In the genomic region with DNA sequence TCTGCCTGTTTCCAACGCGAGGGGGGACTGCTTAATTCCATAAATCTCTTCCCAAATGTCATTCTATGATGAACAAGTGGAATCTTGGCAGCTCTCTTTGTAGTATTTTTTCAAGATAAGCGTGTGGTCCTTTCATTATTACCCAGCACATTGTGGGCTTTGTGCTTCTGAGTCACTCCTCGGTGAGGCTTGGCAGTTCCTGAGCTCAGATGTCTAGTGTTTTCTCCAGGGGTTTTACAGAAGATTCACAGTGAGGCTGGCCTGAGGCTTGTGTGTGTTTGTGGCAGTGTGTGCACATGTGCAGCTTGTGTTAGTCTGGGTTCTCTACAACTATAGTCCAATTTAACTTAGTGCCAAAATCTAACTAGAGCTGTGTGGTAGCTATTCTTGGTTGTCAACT, we compare ENCODE assay signal across 20 mouse cellular contexts. TPM values are rescaled to one million over a fixed set of nuclear protein-coding genes. Genes with fewer than 3 reads are reported as not detected.
"Had no signal": no experiment of that assay in that cellular context is flagged by ENCODE, and none has a peak within 500 bp of the region (broad histone marks: within the 10 kb centered on the region; RNA-seq: fewer than 3 reads in every experiment).

No protein-coding gene starts in this region.

- H3K36me3 ChIP-seq: limb, embryonic 13.5 days; liver, embryonic 15.5 days; midbrain, embryonic 13.5 days; neural tube, embryonic 15.5 days had no signal

- H3K4me3 ChIP-seq: limb, embryonic 13.5 days; liver, embryonic 15.5 days; midbrain, embryonic 13.5 days; neural tube, embryonic 15.5 days had no signal

- DNase-seq: kidney, adult 8-10 months; kidney, postnatal 36 days; layer of hippocampus, adult 9-11 months; layer of hippocampus, postnatal 36 days; left cerebral cortex, postnatal 4 days; lung, adult 2 months; lung, postnatal 36 days had no signal

- H3K27me3 ChIP-seq: limb, embryonic 13.5 days; liver, embryonic 15.5 days; midbrain, embryonic 13.5 days; neural tube, embryonic 15.5 days had no signal

- ATAC-seq: lung, postnatal 0 days; midbrain, embryonic 13.5 days had no signal

RNA-seq across cellular contexts. Expression of gene Rd3l, which starts 46.3 kb away (rescaled TPM):
- total RNA-seq: layer of hippocampus, postnatal 36 days; left cerebral cortex, adult 8-10 months; left cerebral cortex, postnatal 4 days; liver, adult 2 months; megakaryocyte progenitor cell, adult 5-6 weeks had no signal
- polyA plus RNA-seq: kidney, postnatal 0 days; limb, embryonic 13.5 days; liver, adult 2 months; liver, embryonic 15.5 days; lung, adult 2 months; lung, postnatal 0 days; midbrain, embryonic 13.5 days; midbrain, postnatal 0 days; neural tube, embryonic 11.5 days; neural tube, embryonic 15.5 days; small intestine, adult 2 months; stomach, embryonic 16.5 days had no signal

RNA-seq across cellular contexts. Expression of gene Tdrd9, which starts 56.0 kb away (rescaled TPM):
- total RNA-seq: liver, adult 2 months; megakaryocyte progenitor cell, adult 5-6 weeks had no signal
- polyA plus RNA-seq: liver, adult 2 months had no signal
